Mouse (Mus musculus) large intestine, adult 2 months (tissue): ENCODE data around the gene Slc2a4. TPM values are rescaled to one million over a fixed set of nuclear protein-coding genes. Genes with fewer than 3 reads are reported as not detected.
A peak's percentile ranks its signal among the peaks of the same experiment; 100 is the strongest.

Experiments used
- DNase-seq: peaks from one replicate; pipeline ENCODE4 v3.0.0-alpha.2; 2012; ENCODE audit warnings: low read depth, low spot score
- WGBS: fragments of 180-500 bp; shearing (Covaris S2); methylation state at CpG from one replicate; pipeline ENCODE4 v1.1.7; 2018; 5-methylcytosine and 5-hydroxymethylcytosine counted together
- polyA plus RNA-seq: library from polyadenylated mRNA; depleted of rRNA; stranded (reverse); fragments of >200 nt; gene quantifications from 2 replicates; pipeline ENCODE4 v1.2.3, GENCODE M21; 2012; rRNA removed

Slc2a4 gene
- polyA plus RNA-seq, 1 experiment: 27.5 TPM

DNA sequence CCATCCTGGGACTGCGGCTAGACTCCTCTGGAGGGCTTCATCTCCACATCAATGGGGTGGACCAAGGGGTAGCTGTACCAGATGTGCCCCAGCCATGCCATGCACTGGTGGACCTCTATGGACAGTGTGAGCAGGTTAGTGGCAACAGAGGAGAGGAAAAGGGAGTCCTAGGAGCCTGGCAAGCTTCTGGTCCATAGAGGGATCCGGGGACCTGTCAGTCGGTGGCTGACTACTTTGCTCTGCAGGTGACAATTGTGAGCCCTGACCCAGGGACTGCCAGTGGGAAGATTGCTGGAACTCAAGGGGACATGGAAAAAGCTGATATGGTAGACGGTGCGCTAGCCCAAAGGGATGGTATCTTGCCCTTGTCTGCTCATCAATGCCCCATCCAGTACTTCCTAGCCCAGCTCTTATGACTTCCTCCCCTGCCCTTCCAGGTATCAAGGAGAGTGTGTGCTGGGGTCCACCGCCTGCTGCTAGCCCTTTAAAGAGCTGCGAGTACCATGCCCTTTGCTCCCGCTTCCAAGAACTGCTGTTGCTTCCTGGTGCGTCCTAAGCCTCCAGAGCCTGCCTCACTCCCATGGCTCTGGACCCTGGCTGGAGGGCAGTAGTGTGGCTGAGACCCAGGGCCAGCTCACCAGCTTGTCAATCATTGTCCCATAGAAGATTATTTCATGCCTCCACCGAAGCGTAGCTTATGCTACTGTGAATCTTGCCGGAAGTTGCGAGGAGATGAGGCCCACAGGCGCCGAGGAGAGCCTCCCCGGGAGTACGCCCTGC is 37.0 kb downstream of the Slc2a4 start:
- 89% methylated on average over 17 of the region's 17 CpGs for WGBS
- DNase-seq: no peak

- no peak for DNase-seq
- WGBS: 93% methylated on average over 8 of the region's 8 CpGs
Measured at GRCm38 (mm10) chr11:69910177-69910576, 37.8 kb downstream of the Slc2a4 start.

- 92% methylated on average over 5 of the region's 5 CpGs for WGBS
- no peak for DNase-seq
Measured at GRCm38 (mm10) chr11:69909174-69909573, 38.8 kb downstream of the Slc2a4 start.

- 90% methylated on average over 11 of the region's 11 CpGs for WGBS
- DNase-seq: no peak
Measured at GRCm38 (mm10) chr11:69908645-69909044, 39.3 kb downstream of the Slc2a4 start.

- 94% methylated on average over 9 of the region's 9 CpGs for WGBS
- DNase-seq: no peak
Measured at GRCm38 (mm10) chr11:69904311-69904710, 43.7 kb downstream of the Slc2a4 start.

DNA sequence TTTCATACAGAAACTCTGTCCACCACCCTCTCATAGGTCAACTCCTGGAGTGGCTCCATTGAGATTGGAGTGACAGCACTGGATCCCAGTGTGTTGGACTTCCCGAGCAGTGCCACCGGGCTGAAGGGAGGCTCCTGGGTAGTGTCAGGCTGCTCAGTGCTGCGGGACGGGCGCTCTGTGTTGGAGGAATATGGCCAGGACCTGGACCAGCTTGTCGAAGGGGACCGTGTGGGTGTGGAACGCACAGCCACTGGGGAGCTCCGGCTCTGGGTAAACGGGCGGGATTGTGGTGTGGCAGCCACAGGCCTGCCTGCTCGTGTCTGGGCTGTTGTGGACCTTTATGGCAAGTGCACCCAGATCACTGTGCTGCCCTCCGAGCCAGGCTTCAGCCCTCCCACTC is 45.0 kb downstream of the Slc2a4 start:
- no peak for DNase-seq
- WGBS: 67% methylated on average over 13 of the region's 13 CpGs

- no peak for DNase-seq
- WGBS: under 1% methylated on average over 39 of the region's 39 CpGs
Measured at GRCm38 (mm10) chr11:69901993-69902392, 46.0 kb downstream of the Slc2a4 start.

GRCm38 (mm10) chr11:69901406-69901846 is 46.6 kb downstream of the Slc2a4 start:
- under 1% methylated on average over 42 of the region's 42 CpGs for WGBS
- DNase-seq: no peak

DNA sequence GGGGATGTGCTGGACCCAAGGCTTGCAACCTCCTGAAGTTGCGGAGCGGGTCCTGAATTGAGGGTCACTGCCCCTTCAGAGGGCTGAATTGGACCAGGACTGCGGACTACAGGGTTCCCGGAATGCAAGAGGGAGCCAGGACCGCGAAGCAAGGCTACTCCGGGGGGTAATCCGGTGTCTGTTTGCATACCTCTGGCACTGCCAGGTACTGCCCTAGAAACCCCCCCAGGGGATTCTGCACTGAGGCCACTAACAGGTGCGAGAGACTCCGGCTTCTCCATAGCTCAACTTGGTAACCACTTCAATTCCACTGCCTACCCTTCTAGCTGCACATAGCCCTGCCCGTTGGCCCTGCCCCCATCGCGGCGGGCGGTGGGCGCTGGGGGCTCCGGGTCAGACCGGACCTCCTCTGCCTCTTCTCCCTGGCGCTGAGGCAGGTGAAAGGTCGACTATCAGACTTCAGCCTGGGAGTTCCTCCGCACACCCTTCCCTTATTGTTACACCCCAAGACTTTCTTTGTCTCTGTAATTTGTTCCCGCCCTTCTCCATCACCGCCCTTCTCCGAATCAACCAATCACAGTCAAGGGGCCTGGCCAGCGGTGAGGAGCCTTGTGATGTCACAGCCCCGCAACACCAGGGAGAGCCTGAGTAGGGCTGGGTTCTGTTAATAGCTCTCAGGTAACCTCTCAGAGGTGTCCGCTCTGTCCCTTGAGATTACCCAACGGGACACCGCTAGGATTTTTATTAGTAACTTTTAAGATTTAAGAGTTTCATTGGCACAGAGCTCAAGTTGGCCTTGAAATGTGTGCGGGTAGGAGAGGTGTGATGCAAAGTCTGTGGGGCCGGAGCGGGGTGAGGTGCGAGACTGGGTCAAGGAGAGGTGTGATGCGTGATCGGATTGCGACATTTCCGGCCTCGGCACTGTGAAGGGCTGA is 47.2 kb downstream of the Slc2a4 start, which contains the start of the genes 2810408A11Rik and Neurl4:
TSS of gene 2810408A11Rik (minus strand) at position 517 of the 935 bp plus-strand sequence.
TSS of gene Neurl4 (plus strand) at position 602 of the 935 bp plus-strand sequence.
- WGBS: under 1% methylated on average over 38 of the region's 38 CpGs
- peak; percentile 98 for DNase-seq

DNA sequence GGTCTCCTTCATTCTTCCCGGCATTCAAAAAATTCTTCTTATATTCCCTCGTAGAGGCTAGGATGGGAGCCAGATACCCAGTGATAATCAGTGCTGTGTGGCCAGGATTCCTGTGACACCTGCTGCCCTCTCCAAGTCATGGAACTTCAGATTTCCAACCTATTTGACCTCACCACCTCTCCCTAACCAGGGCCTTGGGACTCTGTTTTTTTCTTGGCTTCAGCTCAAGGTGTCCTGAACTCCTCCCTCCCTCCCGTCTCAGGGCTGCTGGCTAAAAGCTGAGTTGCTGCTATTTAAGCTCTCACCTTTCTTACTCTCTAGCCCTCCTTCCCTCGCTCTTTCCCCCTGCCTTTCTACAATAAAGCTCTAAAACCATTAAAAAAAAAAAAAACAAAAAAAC is 48.1 kb downstream of the Slc2a4 start:
- 26% methylated on average over 4 of the region's 4 CpGs for WGBS
- no peak for DNase-seq

DNA sequence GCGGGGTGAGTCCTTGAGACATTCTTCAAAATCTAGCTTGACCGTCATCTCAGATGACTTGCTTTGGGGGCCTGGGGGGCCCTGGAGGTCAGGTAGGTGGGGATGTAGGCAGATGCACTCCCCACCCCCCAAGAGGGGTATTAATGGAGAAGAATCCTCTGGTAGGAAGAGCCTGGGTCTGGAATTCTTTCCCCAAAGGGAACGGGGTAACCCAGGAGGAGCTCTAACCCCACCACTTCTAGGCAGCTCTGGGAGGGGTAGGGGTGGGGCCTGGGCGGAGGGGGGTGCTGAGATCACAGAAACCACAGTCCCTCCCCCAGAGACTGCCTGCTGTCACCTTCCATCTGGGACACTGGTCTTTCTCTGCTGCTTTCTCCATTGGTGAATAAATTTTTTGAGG is 52.7 kb downstream of the Slc2a4 start, which contains the start of gene Acap1:
TSS of gene Acap1 (minus strand) at position 249 of the 400 bp plus-strand sequence.
- DNase-seq: no peak

DNA sequence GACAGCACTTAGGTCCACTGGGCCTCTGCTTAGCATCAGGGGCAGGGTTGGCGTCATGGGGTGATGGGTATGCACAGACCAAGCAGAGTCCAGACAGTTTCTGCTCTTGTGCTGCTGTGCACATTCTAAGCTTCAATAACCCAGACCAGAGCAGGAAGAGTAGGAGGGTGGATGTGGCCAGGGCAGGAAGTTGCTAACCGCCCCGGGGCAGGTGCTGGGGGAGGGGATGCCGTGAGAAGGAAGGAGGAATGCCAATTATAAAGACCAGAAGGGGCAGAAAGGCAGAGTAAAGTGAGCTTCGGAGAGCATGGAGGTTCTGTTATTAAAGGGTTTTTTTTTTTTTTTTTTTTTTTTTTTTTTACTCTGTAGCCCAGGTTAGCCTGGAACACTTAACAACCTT is 53.3 kb downstream of the Slc2a4 start:
- WGBS: 71% methylated on average over 5 of the region's 5 CpGs
- DNase-seq: no peak

More for the DNA sequence above, 52.7 kb downstream of the Slc2a4 start, which contains the start of gene Acap1:
- WGBS: 69% methylated on average over 4 of the region's 4 CpGs

Other genes with a start within 250 kb of the Slc2a4 start
- gene Polr2a, start 189.6 kb downstream of the Slc2a4 start, polyA plus RNA-seq: 17.5 and 33.3 TPM in 2 replicates
- 0.07 TPM in 1 of 2 replicates, not detected in the other for gene Slc35g3, start 186.2 kb downstream of the Slc2a4 start, polyA plus RNA-seq
- 7.5 and 10.7 TPM in 2 replicates for gene Zbtb4, start 182.3 kb downstream of the Slc2a4 start, polyA plus RNA-seq
- 7.3 and 10.3 TPM in 2 replicates for gene Chrnb1, start 152.2 kb downstream of the Slc2a4 start, polyA plus RNA-seq
- 2.8 and 4.4 TPM in 2 replicates for gene Fgf11, start 146.3 kb downstream of the Slc2a4 start, polyA plus RNA-seq
- gene Tmem102, start 142.6 kb downstream of the Slc2a4 start, polyA plus RNA-seq: 38.7 and 39.1 TPM in 2 replicates
- gene Gm39566, start 132.9 kb downstream of the Slc2a4 start, polyA plus RNA-seq: not detected in 2 replicates
- gene Spem2, start 129.7 kb downstream of the Slc2a4 start, polyA plus RNA-seq: not detected in 2 replicates
- 0.12 TPM in 1 of 2 replicates, not detected in the other for gene Spem1, start 126.0 kb downstream of the Slc2a4 start, polyA plus RNA-seq
- gene Nlgn2, start 110.4 kb downstream of the Slc2a4 start, polyA plus RNA-seq: 5.1 and 7.0 TPM in 2 replicates
- 194 and 208 TPM in 2 replicates for gene Tmem256, start 109.7 kb downstream of the Slc2a4 start, polyA plus RNA-seq
- gene Plscr3, start 101.8 kb downstream of the Slc2a4 start, polyA plus RNA-seq: 31.6 and 36.1 TPM in 2 replicates
- gene Tnk1, start 89.5 kb downstream of the Slc2a4 start, polyA plus RNA-seq: 28.8 and 34.4 TPM in 2 replicates
- gene Tmem95, start 70.2 kb downstream of the Slc2a4 start, polyA plus RNA-seq: not detected in 2 replicates
- gene Kctd11, start 66.8 kb downstream of the Slc2a4 start, polyA plus RNA-seq: 1.8 and 3.0 TPM in 2 replicates
- 16.1 and 16.4 TPM in 2 replicates for gene Acap1, start 52.6 kb downstream of the Slc2a4 start, polyA plus RNA-seq
- 3.0 and 3.8 TPM in 2 replicates for gene 2810408A11Rik, start 47.2 kb downstream of the Slc2a4 start, polyA plus RNA-seq
- 24.4 and 36.7 TPM in 2 replicates for gene Neurl4, start 47.1 kb downstream of the Slc2a4 start, polyA plus RNA-seq
- 69.2 and 79.9 TPM in 2 replicates for gene Gps2, start 34.3 kb downstream of the Slc2a4 start, polyA plus RNA-seq
- 619 and 694 TPM in 2 replicates for gene Eif5a, start 26.2 kb downstream of the Slc2a4 start, polyA plus RNA-seq
- 14.7 and 16.5 TPM in 2 replicates for gene Ybx2, start 12.4 kb downstream of the Slc2a4 start, polyA plus RNA-seq
- 1,377 and 1,643 TPM in 2 replicates for gene Cldn7, start 16.6 kb upstream of the Slc2a4 start, polyA plus RNA-seq
- gene Ctdnep1, start 33.0 kb upstream of the Slc2a4 start, polyA plus RNA-seq: 134 and 154 TPM in 2 replicates
- 70.5 and 78.1 TPM in 2 replicates for gene Elp5, start 34.3 kb upstream of the Slc2a4 start, polyA plus RNA-seq
- 527 and 719 TPM in 2 replicates for gene Gabarap, start 43.0 kb upstream of the Slc2a4 start, polyA plus RNA-seq
- 16.3 and 17.3 TPM in 2 replicates for gene Phf23, start 47.6 kb upstream of the Slc2a4 start, polyA plus RNA-seq
- gene Dvl2, start 52.4 kb upstream of the Slc2a4 start, polyA plus RNA-seq: 5.5 and 5.8 TPM in 2 replicates
- 92.8 and 125 TPM in 2 replicates for gene Acadvl, start 67.2 kb upstream of the Slc2a4 start, polyA plus RNA-seq
- gene Dlg4, start 68.8 kb upstream of the Slc2a4 start, polyA plus RNA-seq: 5.1 and 5.9 TPM in 2 replicates
- not detected in 2 replicates for gene Asgr1, start 105.9 kb upstream of the Slc2a4 start, polyA plus RNA-seq
- 0.25 and 0.32 TPM in 2 replicates for gene Asgr2, start 144.5 kb upstream of the Slc2a4 start, polyA plus RNA-seq
- 3.5 and 5.2 TPM in 2 replicates for gene Mgl2, start 182.1 kb upstream of the Slc2a4 start, polyA plus RNA-seq
- gene Clec10a, start 208.0 kb upstream of the Slc2a4 start, polyA plus RNA-seq: 1.4 and 2.9 TPM in 2 replicates